Mouse (Mus musculus) intestine, postnatal 0 days (tissue): ENCODE measurements at regions not wholly inside any gene's neighbourhood (a gene's known extent, or its start where the extent isn't known, plus 50 kb on each side); places are given as distances from the start of the nearest gene placed in this dataset.
A peak's percentile ranks its signal among the peaks of the same experiment; 100 is the strongest.

ENCODE experiments used
- ATAC-seq: fragments of 200-750 bp; cut with Nextera tagmentation; 2 replicates; pipeline ENCODE4 v1.8.0; 2017; ENCODE audit warnings: mild to moderate bottlenecking, moderate TSS enrichment, moderate library complexity
- H3K27ac ChIP-seq: fragments of 300-500 bp; sonication (generic); 2 replicates; pipeline ENCODE4 v1.5.1; 2014; ENCODE audit warnings: mild to moderate bottlenecking, low read depth, low read length, moderate library complexity
- H3K27me3 ChIP-seq: fragments of 300-500 bp; sonication (generic); replicated peaks from 2 replicates; pipeline ENCODE4 v1.6.1; 2014; ENCODE audit warnings: low read length, mixed read lengths; ENCODE audit not compliant: control insufficient read depth, insufficient read depth
- H3K36me3 ChIP-seq: fragments of 300-500 bp; sonication (generic); 2 replicates; pipeline ENCODE4 v1.6.1; 2014; ENCODE audit warnings: mild to moderate bottlenecking, moderate library complexity; ENCODE audit not compliant: control insufficient read depth, insufficient read depth
- H3K4me1 ChIP-seq: fragments of 300-500 bp; sonication (generic); replicated peaks from 2 replicates; pipeline ENCODE4 v1.6.1; 2014; ENCODE audit warnings: antibody characterized with exemption, low read length, mixed read lengths; ENCODE audit not compliant: control insufficient read depth, insufficient read depth
- H3K4me2 ChIP-seq: fragments of 300-500 bp; sonication (generic); replicated peaks from 2 replicates; pipeline ENCODE4 v1.6.1; 2014; ENCODE audit warnings: low read depth, mild to moderate bottlenecking, moderate library complexity
- H3K4me3 ChIP-seq: fragments of 300-500 bp; sonication (generic); 2 replicates; pipeline ENCODE4 v1.5.1; 2014; ENCODE audit warnings: low read depth, low read length
- H3K9ac ChIP-seq: fragments of 300-500 bp; sonication (generic); 2 replicates; pipeline ENCODE4 v1.6.1; 2014; ENCODE audit warnings: mild to moderate bottlenecking, low read depth, low read length
- H3K9me3 ChIP-seq: fragments of 300-500 bp; sonication (generic); 2 replicates; pipeline ENCODE4 v1.6.1; 2016; ENCODE audit warnings: mixed run types; ENCODE audit not compliant: control insufficient read depth
- CTCF ChIP-seq: sonication (generic); IDR thresholded peaks from 2 replicates; pipeline ENCODE4 v1.5.1; 2016; ENCODE audit warnings: low read depth, mild to moderate bottlenecking, control low read depth, antibody characterized with exemption, moderate library complexity
- WGBS: fragments of 180-500 bp; shearing (Covaris S2); extraction: QIAGEN DNeasy Blood & Tissue Kit; methylation state at CpG from one replicate; pipeline ENCODE4 v1.1.7; 2014; 5-methylcytosine and 5-hydroxymethylcytosine counted together

- H3K9ac ChIP-seq = no peak overlapping the region
- H3K36me3 ChIP-seq = no peaks in the 10 kb centered on the region
- H3K4me3 ChIP-seq = no peak overlapping the region
- H3K4me2 ChIP-seq = no peak overlapping the region
- H3K4me1 ChIP-seq = no peaks in the 10 kb centered on the region
- no peaks in the 10 kb centered on the region for H3K27me3 ChIP-seq
- no peak for TF ChIP-seq CTCF
- H3K9me3 ChIP-seq = no peaks in the 10 kb centered on the region
- 75% methylated on average over 1 of the region's 1 CpGs for WGBS
- no peak for ATAC-seq
- H3K27ac ChIP-seq = no peak overlapping the region
These were observed 909.7 kb downstream of the Sorcs3 start for GRCm38 (mm10) chr19:49115484-49115883.

- H3K27ac ChIP-seq = no peak overlapping the region
- no peak overlapping the region for H3K4me3 ChIP-seq
- H3K36me3 ChIP-seq = no peaks in the 10 kb centered on the region
- H3K4me1 ChIP-seq = no peaks in the 10 kb centered on the region
- 32% methylated on average over 4 of the region's 4 CpGs for WGBS
- H3K4me2 ChIP-seq = no peak overlapping the region
- TF ChIP-seq CTCF = no peak
- no peak overlapping the region for H3K9ac ChIP-seq
- H3K9me3 ChIP-seq = no peaks in the 10 kb centered on the region
- no peak for ATAC-seq
- no peaks in the 10 kb centered on the region for H3K27me3 ChIP-seq
These were observed 925.8 kb downstream of the Sorcs3 start for GRCm38 (mm10) chr19:49131664-49132063.

- Histone ChIP-seq H3K9me3 (no peaks in the 10 kb centered on the region), H3K27me3 (no peaks in the 10 kb centered on the region), H3K4me2 (no peak overlapping the region), H3K27ac (no peak overlapping the region), H3K4me3 (no peak overlapping the region), H3K9ac (no peak overlapping the region), H3K4me1 (no peaks in the 10 kb centered on the region), H3K36me3 (no peaks in the 10 kb centered on the region)
- no peak for ATAC-seq
- 61% methylated on average over 2 of the region's 2 CpGs for WGBS
- no peak for TF ChIP-seq CTCF
These were observed 966.3 kb downstream of the Sorcs3 start for GRCm38 (mm10) chr19:49172078-49172477.

GRCm38 (mm10) chr19:49207971-49208370 is 1002.1 kb downstream of the Sorcs3 start:
- 55% methylated on average over 3 of the region's 3 CpGs for WGBS
- Histone ChIP-seq H3K4me3 (no peak overlapping the region), H3K4me2 (no peak overlapping the region), H3K9ac (no peak overlapping the region), H3K27me3 (no peaks in the 10 kb centered on the region), H3K9me3 (no peaks in the 10 kb centered on the region), H3K36me3 (no peaks in the 10 kb centered on the region), H3K27ac (no peak overlapping the region), H3K4me1 (no peaks in the 10 kb centered on the region)
- ATAC-seq = no peak
- no peak for TF ChIP-seq CTCF

- H3K36me3 ChIP-seq = no peaks in the 10 kb centered on the region
- H3K4me2 ChIP-seq = no peak overlapping the region
- H3K4me1 ChIP-seq = no peaks in the 10 kb centered on the region
- WGBS = 52% methylated on average over 2 of the region's 2 CpGs
- no peak for ATAC-seq
- H3K27me3 ChIP-seq = no peaks in the 10 kb centered on the region
- TF ChIP-seq CTCF = no peak
- no peak overlapping the region for H3K4me3 ChIP-seq
- H3K9ac ChIP-seq = no peak overlapping the region
- H3K27ac ChIP-seq = no peak overlapping the region
- H3K9me3 ChIP-seq = no peaks in the 10 kb centered on the region
These were observed 1036.8 kb downstream of the Sorcs3 start for GRCm38 (mm10) chr19:49242601-49243000.

- ATAC-seq = no peak
- H3K4me3 ChIP-seq = no peak overlapping the region
- no peaks in the 10 kb centered on the region for H3K4me1 ChIP-seq
- H3K4me2 ChIP-seq = no peak overlapping the region
- TF ChIP-seq CTCF = no peak
- no peaks in the 10 kb centered on the region for H3K9me3 ChIP-seq
- H3K27me3 ChIP-seq = no peaks in the 10 kb centered on the region
- no peak overlapping the region for H3K9ac ChIP-seq
- H3K36me3 ChIP-seq = no peaks in the 10 kb centered on the region
- H3K27ac ChIP-seq = no peak overlapping the region
- 64% methylated on average over 3 of the region's 3 CpGs for WGBS
These were observed 1039.4 kb downstream of the Sorcs3 start for GRCm38 (mm10) chr19:49245114-49245714.

GRCm38 (mm10) chr19:49264616-49265015 is 1058.8 kb downstream of the Sorcs3 start:
- Histone ChIP-seq H3K36me3 (no peaks in the 10 kb centered on the region), H3K4me3 (no peak overlapping the region), H3K4me1 (no peaks in the 10 kb centered on the region), H3K4me2 (no peak overlapping the region), H3K27me3 (no peaks in the 10 kb centered on the region), H3K27ac (no peak overlapping the region), H3K9me3 (no peaks in the 10 kb centered on the region), H3K9ac (no peak overlapping the region)
- 44% methylated on average over 1 of the region's 1 CpGs for WGBS
- TF ChIP-seq CTCF = peak; percentile 22
- ATAC-seq = no peak
